Mouse (Mus musculus) 416B (cell line): ENCODE measurements around the gene Uckl1.

ENCODE experiments used
- DNase-seq: peaks from one replicate; pipeline ENCODE4 v3.0.0; 2011; ENCODE audit warnings: low read depth

Uckl1 gene

GRCm38 (mm10) chr2:181589732-181590105, 5.0 kb upstream of the Uckl1 start:
- DNase-seq: no peak

GRCm38 (mm10) chr2:181589011-181589731, 4.5 kb upstream of the Uckl1 start:
- DNase-seq: no peak

GRCm38 (mm10) chr2:181588229-181588780, 3.6 kb upstream of the Uckl1 start:
- DNase-seq: no peak

GRCm38 (mm10) chr2:181587796-181588195, 3.1 kb upstream of the Uckl1 start:
- DNase-seq: no peak

- no peak for DNase-seq
Observed at GRCm38 (mm10) chr2:181586124-181586523, 1.4 kb upstream of the Uckl1 start.

GRCm38 (mm10) chr2:181585506-181585905, 814 bp upstream of the Uckl1 start:
- DNase-seq: no peak

GRCm38 (mm10) chr2:181583460-181584257, 1.0 kb downstream of the Uckl1 start:
- DNase-seq: no peak

- no peak for DNase-seq
Observed at GRCm38 (mm10) chr2:181582939-181583338, 1.8 kb downstream of the Uckl1 start.

GRCm38 (mm10) chr2:181582358-181582757, 2.3 kb downstream of the Uckl1 start:
- DNase-seq: no peak

- DNase-seq: peak; percentile 75
Observed at GRCm38 (mm10) chr2:181581402-181582120, 3.1 kb downstream of the Uckl1 start.

- peak; percentile 97 for DNase-seq
Observed at GRCm38 (mm10) chr2:181581016-181581401, 3.7 kb downstream of the Uckl1 start.

- DNase-seq: no peak
Observed at GRCm38 (mm10) chr2:181580131-181580772, 4.4 kb downstream of the Uckl1 start.

- DNase-seq: no peak
Observed at GRCm38 (mm10) chr2:181579681-181580080, 5.0 kb downstream of the Uckl1 start.

- no peak for DNase-seq
Observed at GRCm38 (mm10) chr2:181578790-181579618, 5.7 kb downstream of the Uckl1 start.

GRCm38 (mm10) chr2:181577981-181578581, 6.6 kb downstream of the Uckl1 start:
- DNase-seq: no peak

GRCm38 (mm10) chr2:181577126-181577525, 7.6 kb downstream of the Uckl1 start:
- no peak for DNase-seq

GRCm38 (mm10) chr2:181576613-181577012, 8.1 kb downstream of the Uckl1 start:
- no peak for DNase-seq

GRCm38 (mm10) chr2:181574921-181575545, 9.7 kb downstream of the Uckl1 start:
- no peak for DNase-seq

GRCm38 (mm10) chr2:181573961-181574360, 10.7 kb downstream of the Uckl1 start:
- no peak for DNase-seq
